Mouse (Mus musculus): Measurements from ENCODE around the gene Washc3.

The Washc3 gene

GRCm38 (mm10) chr10:88200951-88201638, at the start of gene Washc3:
TSS of gene Washc3 (plus strand) at chr10:88201093.
- peak; percentile 95 for DNase-seq

- no peak for DNase-seq
Observed at GRCm38 (mm10) chr10:88151658-88152057, 49.2 kb upstream of the Washc3 start.

GRCm38 (mm10) chr10:88162096-88162495, 38.8 kb upstream of the Washc3 start:
- DNase-seq, result no peak

GRCm38 (mm10) chr10:88162676-88163075, 38.2 kb upstream of the Washc3 start:
- no peak for DNase-seq

- DNase-seq, result no peak
Observed at GRCm38 (mm10) chr10:88166158-88166557, 34.7 kb upstream of the Washc3 start.

GRCm38 (mm10) chr10:88167438-88168077, 33.3 kb upstream of the Washc3 start:
- DNase-seq, result no peak

GRCm38 (mm10) chr10:88200541-88200940, 352 bp upstream of the Washc3 start:
- DNase-seq, result peak; percentile 16

- DNase-seq, result no peak
Observed at GRCm38 (mm10) chr10:88201650-88202049, 757 bp downstream of the Washc3 start.

GRCm38 (mm10) chr10:88202581-88202980, 1.7 kb downstream of the Washc3 start:
- DNase-seq, result no peak

DNA sequence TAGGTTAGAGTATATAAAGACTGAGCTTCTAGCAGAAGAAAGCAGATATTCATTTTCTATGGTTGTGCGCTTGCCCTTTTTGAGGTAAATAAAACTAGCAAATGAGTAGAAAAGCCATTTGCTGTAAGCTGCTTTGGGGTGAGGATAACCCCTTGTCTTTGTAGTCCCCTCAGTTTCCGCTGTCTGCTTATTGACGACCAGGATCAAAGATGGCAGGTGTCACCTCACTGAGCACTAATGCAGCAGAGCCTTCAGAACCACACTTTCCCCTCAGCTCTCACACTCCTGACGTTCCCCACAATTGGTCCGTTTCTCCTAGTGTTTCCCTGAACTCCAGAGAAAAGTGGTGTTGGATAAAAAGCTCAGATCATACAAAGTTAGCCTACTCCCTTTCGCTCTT, 2.3 kb downstream of the Washc3 start:
- no peak for DNase-seq

- DNase-seq, result no peak
Observed at GRCm38 (mm10) chr10:88212644-88213043, 11.8 kb downstream of the Washc3 start.

- no peak for DNase-seq
Observed at GRCm38 (mm10) chr10:88214800-88215514, 14.1 kb downstream of the Washc3 start.

GRCm38 (mm10) chr10:88218161-88218560, 17.3 kb downstream of the Washc3 start:
- no peak for DNase-seq

DNA sequence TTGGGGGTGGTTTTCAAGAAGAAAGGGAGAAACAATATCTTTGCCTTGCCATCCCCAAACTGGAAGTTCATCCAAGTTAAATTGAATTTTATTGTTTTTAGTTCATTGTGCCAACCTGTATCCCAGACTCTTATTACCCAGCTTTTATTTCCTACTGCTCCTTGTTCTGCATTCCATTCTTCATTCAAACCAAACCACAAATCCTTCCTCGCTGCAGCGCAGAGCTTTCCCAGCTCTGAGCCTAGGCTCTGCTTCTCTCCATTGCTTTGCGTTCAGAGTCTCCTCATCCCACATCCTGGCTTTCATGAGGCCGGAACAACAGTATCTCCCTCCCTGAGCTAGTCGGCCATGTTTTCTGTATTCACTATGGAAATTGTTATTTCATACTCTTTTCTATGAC, 20.8 kb downstream of the Washc3 start:
- no peak for DNase-seq

DNA sequence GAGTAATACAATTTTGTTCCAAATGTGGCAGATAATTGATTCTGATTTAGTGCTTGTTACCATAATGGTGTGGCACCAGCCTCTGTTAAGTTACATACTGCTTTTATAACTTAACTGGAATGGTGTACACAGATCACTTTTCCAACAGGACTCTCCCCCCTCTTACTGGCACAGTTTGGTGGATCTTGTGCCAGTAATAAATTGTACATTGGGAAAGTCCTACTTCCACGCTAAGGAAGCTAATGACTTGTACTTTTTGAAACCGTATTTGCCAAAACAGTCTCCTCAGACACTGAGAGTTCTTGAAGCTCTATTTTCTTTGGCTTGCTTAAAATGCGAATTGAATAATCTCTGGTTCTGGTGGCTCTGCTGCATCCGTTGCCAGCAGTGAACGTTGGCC, 24.5 kb downstream of the Washc3 start:
- DNase-seq, result no peak

- no peak for DNase-seq
Observed at GRCm38 (mm10) chr10:88227962-88228361, 27.1 kb downstream of the Washc3 start.

DNA sequence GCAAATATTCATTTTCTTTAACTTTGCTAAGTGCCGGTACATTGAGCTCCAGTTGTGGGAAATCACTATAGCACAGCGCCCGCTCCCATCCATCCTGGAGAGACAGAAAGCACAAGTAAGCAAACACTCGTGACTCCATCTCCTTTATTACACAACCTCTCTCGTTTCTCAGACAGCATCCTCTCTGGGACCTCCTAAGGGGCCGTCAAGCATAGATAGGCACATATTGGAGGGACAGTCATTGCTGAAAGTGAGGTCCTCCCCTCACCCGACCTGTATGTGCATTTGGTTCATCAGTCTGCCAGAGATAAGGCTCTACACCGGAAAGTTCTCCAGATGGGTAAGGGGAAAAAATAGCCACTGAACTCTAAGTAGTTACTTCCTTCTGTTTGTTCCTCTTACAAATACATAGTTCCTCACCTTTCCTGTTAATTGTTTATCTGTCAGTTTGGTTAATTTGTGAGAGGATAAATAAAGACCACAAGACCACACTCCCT, 27.7 kb downstream of the Washc3 start:
- no peak for DNase-seq

DNA sequence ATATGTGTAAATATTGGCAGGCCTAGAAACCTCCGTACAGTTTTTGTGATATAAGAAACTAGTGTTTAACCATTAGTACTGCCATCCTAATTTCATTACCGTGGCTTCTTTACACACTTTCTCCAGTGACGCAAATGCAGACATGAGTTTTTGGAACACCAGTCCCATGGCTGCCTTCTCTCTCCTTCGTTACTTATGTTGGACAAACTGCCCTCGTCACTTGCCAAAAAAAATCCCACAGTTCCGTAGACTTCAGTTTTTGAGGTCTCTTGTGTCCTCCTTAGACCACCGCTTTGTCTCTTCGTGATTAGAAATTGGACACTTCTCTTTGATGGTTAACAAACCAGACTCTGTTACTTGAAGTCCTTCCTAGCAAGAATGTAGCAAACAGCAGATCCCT, 30.8 kb downstream of the Washc3 start:
- no peak for DNase-seq

DNA sequence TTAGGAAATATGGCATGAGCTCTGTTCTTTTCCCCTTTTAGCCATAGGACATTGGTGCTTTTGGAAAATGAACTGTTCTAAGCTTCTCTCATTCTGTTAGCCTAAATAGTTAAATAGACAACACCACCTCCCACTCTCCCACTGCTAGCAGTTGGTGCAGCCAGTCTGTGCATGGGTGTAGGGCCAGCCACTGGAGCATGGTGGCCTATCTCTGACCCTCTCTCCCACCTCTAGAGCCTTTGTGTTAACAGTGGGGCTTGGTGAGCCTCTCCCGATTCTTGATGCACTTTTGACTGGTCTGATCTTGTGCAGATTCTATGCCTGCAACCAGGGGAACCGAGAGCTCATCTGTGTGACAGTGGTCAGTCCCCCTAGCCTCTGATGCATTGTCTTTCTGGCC, 31.9 kb downstream of the Washc3 start:
- DNase-seq, result no peak

DNA sequence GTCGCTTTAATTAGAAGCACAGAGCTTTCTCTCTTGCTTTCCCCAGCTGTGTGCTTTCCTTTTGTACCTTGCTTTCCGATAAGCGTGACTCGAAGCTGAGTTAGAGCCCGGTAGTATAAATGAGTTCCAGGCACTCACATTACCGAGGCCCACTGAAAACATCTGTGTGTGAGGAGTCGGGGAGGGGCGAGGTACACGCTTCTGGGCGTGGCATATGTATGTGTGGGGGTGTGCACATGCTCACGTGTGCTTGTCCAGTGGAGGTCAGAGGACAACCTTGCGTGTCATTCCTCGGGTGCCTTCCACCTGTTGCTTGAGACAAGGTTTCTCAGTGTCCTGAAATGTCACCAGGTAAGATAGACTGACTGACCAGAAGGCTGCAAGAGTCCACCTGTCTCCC, 43.8 kb downstream of the Washc3 start:
- DNase-seq, result no peak

DNA sequence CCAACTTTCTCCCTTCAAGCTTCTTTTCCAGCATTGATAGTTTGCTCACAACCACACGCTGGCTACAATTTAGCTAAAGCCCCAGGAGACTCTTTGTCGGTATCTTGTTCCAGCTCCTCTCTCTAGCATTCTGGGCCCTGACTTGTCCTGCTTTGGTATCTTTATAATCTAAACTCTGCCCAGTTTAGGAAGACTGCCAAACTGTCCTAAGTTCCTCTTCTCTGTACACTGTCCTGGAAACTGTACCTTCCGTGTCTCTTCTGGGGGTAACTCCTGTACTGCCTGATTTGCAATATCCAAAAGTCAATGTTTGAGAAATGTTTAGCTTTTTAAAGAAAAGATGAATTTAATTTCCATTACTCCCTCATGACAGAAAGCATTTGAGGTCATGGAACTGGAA, 49.4 kb downstream of the Washc3 start:
- no peak for DNase-seq

GRCm38 (mm10) chr10:88252121-88252862, 51.4 kb downstream of the Washc3 start:
- no peak for DNase-seq

- no peak for DNase-seq
Observed at GRCm38 (mm10) chr10:88255556-88255955, 54.7 kb downstream of the Washc3 start.

Data from embryo, embryonic 11 days (tissue).